Mouse (Mus musculus) CH12.LX (cell line): ENCODE data around the gene Defa21.
"Not testable (repeated sequence)": the region's sequence is repeated elsewhere in the genome, so short reads cannot be mapped to it uniquely, and the experiment has no call there.

ENCODE experiments used
- GABPA ChIP-seq: IDR thresholded peaks from 2 replicates; pipeline ENCODE4 v1.6.1; 2012; ENCODE audit warnings: low read depth, low read length, improper control_type of control experiment, inconsistent platforms; ENCODE audit not compliant: insufficient replicate concordance
- TCF12 ChIP-seq: IDR thresholded peaks from 2 replicates; pipeline ENCODE4 v1.6.1; 2014; ENCODE audit warnings: low read depth, mild to moderate bottlenecking, inconsistent platforms, low read length, improper control_type of control experiment
- USF2 ChIP-seq: conservative IDR thresholded peaks from 2 replicates; pipeline ENCODE4 v1.6.1; 2011; ENCODE audit warnings: low read depth, low read length, improper control_type of control experiment

DNA sequence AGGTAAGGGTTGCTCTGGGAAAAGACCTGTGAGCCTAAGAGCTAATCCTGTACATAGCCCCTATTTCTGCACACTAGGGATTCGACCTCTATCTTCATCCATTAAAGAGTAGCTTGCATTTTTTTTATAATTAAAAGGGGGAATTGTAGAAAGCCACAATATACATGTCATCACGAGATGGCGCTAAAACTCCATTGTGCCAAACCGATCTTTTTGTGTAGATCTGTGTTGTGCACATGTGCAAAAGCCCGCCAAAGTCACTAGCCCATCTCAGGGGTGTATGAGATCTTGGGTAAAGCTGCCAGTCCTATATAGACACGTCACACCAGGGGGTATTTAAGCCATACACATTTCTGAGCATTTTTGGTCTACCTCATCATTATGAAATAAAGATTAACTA is 16.8 kb upstream of the Defa21 start:
- not testable (repeated sequence) for TF ChIP-seq USF2, TCF12, GABPA
